Mouse (Mus musculus) left cerebral cortex, adult 18-20 months (tissue): ENCODE results near the gene Plxnc1. TPM values are rescaled to one million over a fixed set of nuclear protein-coding genes. Genes with fewer than 3 reads are reported as not detected.

ENCODE experiments used
- DNase-seq, 2 experiments: peaks; one replicate each; pipeline ENCODE4 v3.0.0; 2021 to 2022; ENCODE audit warnings: low spot score in 2 of 2, mixed read lengths in 1 of 2
- total RNA-seq, 2 experiments: library from RNA; stranded (reverse); gene quantifications; 2 replicates each; pipeline ENCODE4 v1.2.3; 2021

The Plxnc1 gene
- total RNA-seq, 2 experiments from 2014 or later, result 47.5 to 56.2 TPM

- DNase-seq, result no peak
Measured at GRCm38 (mm10) chr10:94883216-94883615, 61.4 kb downstream of the Plxnc1 start.

DNA sequence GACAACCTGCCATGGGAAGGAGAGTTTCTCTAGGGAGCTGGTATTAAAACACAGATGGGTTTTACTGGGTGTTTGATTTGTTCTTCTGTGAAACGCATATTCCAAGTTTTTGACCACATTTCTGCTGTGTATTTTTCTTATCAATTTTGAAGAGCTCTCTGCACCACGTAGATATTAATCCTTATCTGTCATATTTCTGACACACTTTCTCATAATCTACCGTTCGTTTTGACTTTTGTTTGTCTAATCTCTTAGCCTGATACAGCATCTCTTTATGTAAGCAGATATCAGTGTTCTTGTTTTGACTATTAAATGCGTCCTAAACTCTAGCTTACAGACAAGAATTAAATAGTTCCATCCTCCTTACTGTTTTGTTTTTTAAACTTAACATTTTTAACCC is 73.1 kb downstream of the Plxnc1 start:
- no peak for DNase-seq

DNA sequence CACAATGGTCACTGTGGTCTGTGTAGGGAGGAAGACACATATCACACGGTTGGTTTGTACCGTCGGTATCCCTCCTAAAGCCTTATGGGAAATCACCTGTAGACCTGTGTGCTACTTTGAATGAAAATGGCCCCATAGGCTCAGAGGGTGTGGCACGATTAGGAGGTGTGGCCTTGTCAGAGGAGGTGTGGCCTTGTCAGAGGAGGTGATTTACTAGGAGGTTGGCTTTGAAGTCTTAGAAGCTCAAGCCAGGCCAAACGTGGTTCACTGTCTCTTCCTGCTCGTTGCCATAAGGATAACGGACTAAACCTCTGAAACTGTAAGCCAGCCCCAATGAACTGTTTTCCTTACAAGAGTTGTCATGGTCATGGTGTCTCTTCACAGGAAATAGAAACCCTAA is 73.5 kb downstream of the Plxnc1 start:
- DNase-seq, result no peak

- DNase-seq, result no peak
Measured at GRCm38 (mm10) chr10:94866995-94867856, 77.4 kb downstream of the Plxnc1 start.

GRCm38 (mm10) chr10:94865206-94865605 is 79.4 kb downstream of the Plxnc1 start:
- no peak for DNase-seq

GRCm38 (mm10) chr10:94864199-94864928 is 80.3 kb downstream of the Plxnc1 start:
- DNase-seq, result no peak

- DNase-seq, result no peak
Measured at GRCm38 (mm10) chr10:94863251-94863650, 81.4 kb downstream of the Plxnc1 start.

DNA sequence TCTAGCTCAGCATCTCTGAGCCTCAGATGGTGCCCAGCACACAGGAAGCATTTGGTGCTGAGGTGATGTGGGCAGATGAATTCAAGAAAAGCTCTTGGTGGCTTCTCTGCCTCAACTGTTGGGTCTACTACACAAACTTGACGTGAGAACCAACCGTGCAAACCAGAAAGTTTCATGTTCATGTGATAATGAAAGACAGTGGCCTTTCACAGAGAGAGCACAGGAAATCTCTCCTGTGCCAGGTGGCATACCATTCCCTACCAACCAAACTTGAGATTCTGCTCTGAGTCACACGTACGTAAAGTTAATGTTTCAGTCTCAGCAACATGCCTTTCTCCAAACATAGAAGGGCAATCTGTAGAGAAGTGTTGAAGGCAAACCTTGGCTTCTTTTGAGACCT is 83.8 kb downstream of the Plxnc1 start:
- no peak for DNase-seq

GRCm38 (mm10) chr10:94858277-94859033 is 86.2 kb downstream of the Plxnc1 start:
- no peak for DNase-seq

DNA sequence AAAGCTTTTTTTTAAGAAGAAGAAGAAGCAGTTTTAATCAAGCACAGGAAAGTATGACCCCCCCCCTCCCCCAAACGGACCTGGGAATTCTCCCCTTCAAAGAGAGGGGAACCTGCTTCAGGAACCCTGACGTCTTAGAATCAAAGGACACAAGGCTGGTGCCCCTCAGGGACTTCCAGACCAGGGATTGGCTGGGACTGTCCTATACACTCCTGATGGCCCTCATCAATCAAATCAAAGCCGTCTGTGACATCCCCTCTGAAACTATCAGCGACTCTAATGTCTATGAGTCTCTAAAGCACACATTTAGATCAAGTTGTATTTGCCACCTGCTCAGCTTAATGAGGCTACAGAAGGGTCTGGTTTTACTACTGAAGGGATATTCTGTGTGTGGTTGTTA is 94.1 kb downstream of the Plxnc1 start:
- no peak for DNase-seq

DNA sequence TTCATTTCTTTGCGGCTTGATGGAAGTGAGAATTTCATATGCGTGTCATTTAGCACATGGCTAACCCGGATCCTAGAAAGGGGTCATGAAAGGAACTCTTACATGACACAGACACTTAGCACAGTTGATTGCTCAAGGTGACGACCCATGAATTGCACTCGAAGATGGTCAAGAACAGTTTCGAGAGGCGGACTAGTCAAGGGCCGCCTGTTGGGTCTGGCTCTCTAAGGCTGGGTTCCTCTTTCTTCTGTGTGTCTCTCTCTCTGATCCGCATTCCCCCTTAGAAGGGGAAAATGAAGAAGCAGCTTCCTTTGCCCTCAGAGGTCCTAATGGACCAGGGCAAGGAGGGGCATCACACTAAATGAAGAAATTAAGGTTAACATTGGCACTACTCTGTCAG is 94.7 kb downstream of the Plxnc1 start:
- no peak for DNase-seq

DNA sequence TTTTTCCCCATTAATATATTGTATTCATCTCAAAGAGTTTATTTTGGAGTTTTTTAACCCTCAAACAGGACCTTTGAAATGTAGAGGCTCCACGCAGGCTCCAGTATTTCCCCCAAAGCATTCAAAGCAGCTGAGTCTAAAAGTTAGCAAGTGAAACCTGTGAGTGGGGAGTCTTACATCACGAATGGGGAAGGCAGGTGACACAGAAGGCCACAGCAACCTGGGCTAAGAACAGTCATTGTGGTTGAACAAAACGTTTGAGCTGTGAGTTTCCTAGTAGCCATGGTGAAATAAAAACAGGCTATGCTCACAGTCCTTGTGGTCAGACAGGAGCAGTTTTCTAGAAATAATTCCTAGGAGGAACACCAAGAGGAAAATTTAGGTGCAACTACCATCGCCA is 95.3 kb downstream of the Plxnc1 start:
- DNase-seq, result no peak

- no peak for DNase-seq
Measured at GRCm38 (mm10) chr10:94848344-94848743, 96.3 kb downstream of the Plxnc1 start.

- no peak for DNase-seq
Measured at GRCm38 (mm10) chr10:94846501-94847105, 98.0 kb downstream of the Plxnc1 start.

DNA sequence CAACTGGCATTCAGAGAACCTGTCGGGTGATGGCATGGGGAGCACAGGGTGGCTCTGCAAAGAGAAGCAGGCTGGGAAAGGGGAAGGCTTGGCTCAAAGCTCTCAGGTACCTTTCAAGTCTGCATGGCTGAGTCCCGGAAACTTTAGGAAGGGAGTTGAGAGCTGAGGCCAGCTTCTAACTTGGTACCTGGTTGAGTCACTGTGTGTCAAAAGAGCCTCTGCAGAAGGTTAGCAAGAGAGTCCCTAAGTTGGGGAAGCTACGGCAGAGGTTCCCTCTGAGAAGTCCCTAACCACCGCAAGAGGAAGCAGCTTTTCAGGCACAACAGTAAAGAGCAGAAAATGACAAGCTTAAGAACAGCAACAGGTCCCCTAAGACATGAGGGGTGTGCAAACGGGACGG is 99.9 kb downstream of the Plxnc1 start:
- DNase-seq, result no peak

DNA sequence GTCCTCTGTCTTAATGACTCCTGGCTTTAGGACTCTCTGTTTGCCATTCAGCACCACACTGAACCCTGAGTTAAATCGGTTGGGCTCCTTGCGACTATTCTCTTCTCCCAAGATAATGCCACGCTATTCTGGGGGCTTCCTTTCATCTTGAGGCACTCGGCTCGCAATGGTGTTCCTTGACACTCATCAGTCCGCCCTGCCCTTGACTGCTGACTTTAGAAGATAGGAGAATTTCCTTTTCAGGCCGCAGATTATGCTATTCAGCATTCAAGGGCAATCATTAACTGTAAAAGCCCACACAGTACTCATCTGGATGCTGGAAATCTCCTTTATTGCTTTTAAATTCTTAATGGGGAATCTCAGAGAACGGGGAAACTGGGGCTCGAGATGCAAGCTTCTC is 108.8 kb downstream of the Plxnc1 start:
- DNase-seq, result no peak

DNA sequence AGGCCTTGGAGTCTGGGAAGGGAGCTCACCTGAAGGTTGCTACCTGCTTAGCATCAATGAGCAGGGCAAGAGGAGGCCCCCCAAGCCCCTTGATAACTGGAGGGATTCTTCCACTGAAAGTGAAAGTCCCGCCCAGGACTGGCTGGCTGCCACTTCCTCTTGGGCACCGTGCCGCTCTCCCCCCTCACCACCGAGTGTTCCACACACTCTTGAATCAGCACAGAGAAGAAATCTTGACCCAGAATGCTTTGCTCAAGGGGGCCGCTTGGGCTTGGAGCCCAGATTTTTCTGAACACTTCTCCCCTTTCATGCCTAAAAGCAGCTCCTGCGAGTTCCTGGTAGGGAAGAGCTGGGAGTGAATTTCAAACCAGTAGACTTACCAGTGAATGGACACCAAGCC is 115.2 kb downstream of the Plxnc1 start:
- DNase-seq, result peak; percentile 86 to 90

DNA sequence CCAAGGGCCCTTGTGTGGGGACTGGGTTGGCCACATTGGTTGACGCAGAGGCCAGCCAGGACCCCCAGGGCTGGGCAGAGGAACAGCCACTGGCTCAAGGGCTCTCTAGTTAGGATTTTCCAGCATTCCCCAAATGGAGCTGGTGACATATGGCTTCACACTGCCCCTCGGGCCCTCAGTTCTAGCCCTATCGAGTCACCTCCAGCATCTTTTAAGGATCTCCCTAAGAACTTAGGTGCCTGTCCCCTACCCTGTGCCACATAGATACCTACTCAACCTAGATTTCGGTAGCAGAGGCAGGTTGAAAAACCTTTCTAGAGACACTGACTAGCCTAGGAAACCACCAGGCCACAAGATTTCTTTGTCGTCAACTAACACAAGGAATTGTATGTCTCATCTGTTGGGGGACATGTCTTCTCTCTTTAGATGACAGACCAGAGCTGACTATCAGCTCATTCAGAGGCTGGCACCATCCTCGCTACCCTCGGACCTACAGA is 115.9 kb downstream of the Plxnc1 start:
- no peak for DNase-seq

DNA sequence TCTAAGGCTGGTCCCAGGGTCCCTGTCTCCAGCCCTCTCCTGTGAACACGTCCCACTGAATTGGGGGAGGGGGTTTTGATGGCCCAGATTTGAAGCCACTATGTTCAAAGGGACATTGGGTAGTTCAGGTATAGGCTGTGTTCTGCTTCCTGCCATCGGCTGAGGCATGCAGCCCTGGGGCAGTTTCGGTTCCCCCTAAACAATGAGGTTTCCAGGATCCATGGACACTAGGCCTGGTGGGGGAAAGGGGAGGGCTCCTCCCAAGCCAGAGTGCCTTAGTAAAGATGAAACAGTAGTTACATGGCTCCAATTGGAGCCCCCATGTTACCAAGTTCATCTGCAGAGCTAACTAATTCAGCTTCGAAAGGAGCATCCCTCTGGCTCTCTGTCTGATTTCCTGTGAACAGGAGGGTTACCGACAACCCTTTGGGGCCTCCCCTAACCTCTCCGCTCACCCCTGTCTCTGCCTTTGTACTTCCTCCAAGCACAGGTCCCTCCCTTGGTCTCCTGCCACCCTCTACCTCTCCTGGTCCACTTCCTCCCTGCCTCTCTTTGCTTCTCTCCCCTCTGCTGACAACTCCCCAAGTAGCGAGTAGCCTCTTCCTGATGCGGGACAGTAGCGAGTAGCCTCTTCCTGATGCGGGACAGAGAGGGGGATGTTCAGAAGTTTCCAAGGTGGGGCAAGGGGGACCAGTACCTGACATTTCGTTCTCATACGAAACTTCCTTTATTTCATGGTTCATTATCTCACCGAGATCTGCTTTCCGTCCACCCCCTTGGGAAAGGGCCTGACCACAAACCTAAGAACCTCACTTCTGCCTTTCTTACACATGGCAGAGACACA is 116.5 kb downstream of the Plxnc1 start:
- DNase-seq, result no peak

- no peak for DNase-seq
Measured at GRCm38 (mm10) chr10:94827325-94827724, 117.3 kb downstream of the Plxnc1 start.
